In the genomic region with DNA sequence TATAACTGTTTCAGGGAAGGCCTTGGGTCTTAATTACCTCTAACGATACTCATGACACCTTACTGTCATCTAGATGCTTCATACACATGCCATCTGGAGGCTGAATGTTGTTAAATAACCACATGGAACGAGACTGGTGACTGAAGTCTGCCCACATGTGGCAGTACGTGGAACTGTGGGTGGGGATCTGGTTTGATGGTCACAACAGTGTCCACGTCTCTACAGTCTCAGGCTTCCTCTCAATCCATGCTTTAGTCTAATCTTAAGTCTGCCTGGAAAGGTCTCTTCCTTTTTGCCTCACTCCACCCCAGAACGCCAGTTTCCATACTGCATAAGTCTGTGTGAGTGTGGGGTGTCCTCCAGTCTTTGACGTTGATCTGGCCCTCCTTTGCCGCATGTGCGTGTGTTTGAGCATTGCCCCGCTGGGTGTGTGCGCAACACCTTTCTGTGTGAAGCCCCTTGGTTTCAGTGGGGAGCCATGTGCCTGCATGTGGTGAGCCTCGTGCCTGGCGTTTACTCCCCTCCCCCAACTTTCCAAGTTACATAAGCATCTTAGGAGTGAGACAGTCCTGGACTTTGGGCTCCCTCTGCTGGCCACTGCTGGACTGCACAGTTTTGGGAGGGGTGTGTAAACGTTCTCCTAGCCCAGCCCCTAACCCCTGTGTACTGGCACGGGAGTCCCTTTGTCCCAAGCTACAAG, we compare ENCODE assay signal across 8 mouse cellular contexts. TPM values are rescaled to one million over a fixed set of nuclear protein-coding genes. Genes with fewer than 3 reads are reported as not detected.
DNase-seq lines count a peak whose midpoint lies in the region; ATAC-seq and TF ChIP-seq lines count a peak whose summit lies in the region.

No protein-coding gene starts in this region.

- TF ChIP-seq CTCF in bone marrow, adult 2 months (IDR thresholded peaks at IDR 0.05; ENCODE audit: control insufficient read depth, insufficient read depth, low read length) = peak; percentile 90

- peak overlapping the region; percentile 64 for H3K4me2 ChIP-seq in embryonic facial prominence, embryonic 14.5 days (ENCODE audit: low read depth, low read length)
- peak overlapping the region; percentile 59 for H3K4me2 ChIP-seq in limb, embryonic 12.5 days
- H3K4me2 ChIP-seq in midbrain, embryonic 14.5 days (ENCODE audit: low read length) = peak overlapping the region; percentile 63

- no peaks in the 10 kb centered on the region for H3K9me3 ChIP-seq in embryonic facial prominence, embryonic 14.5 days (ENCODE audit: control insufficient read depth, low read length)
- H3K9me3 ChIP-seq in limb, embryonic 12.5 days = no peaks in the 10 kb centered on the region
- H3K9me3 ChIP-seq in midbrain, embryonic 14.5 days (ENCODE audit: control insufficient read depth, low read length) = no peaks in the 10 kb centered on the region

- peak overlapping the region; percentile 35 for H3K27ac ChIP-seq in bone marrow, adult 2 months (ENCODE audit: control insufficient read depth, insufficient read depth, low read depth, low read length, poor library complexity)
- H3K27ac ChIP-seq in embryonic facial prominence, embryonic 14.5 days (replicated peaks; ENCODE audit: low read depth, low read length) = peak overlapping the region; percentile 86
- H3K27ac ChIP-seq in limb, embryonic 12.5 days = peak overlapping the region; percentile 90
- peak overlapping the region; percentile 70 for H3K27ac ChIP-seq in midbrain, embryonic 14.5 days (replicated peaks; ENCODE audit: low read depth, low read length)

- peak; percentile 93 for DNase-seq in A20 (ENCODE audit: low read depth, low spot score)
- DNase-seq in embryonic facial prominence, embryonic 14.5 days (ENCODE audit: low spot score) = peak; percentile 97
- peak; percentile 94 for DNase-seq in heart, adult 8-10 months (ENCODE audit: low spot score)
- DNase-seq in kidney, adult 8-10 months = peak; percentile 92 to 94
- peak; percentile 97 for DNase-seq in midbrain, embryonic 14.5 days
- DNase-seq in spleen, adult 18-20 months = peak; percentile 72 to 87

- WGBS in bone marrow, adult 2 months = under 1% methylated on average over 14 of the region's 14 CpGs
- under 1% methylated on average over 14 of the region's 14 CpGs for WGBS in embryonic facial prominence, embryonic 14.5 days
- WGBS in limb, embryonic 12.5 days = 3% methylated on average over 14 of the region's 14 CpGs
- 2% methylated on average over 14 of the region's 14 CpGs for WGBS in midbrain, embryonic 14.5 days

- peak overlapping the region; percentile 67 for H3K9ac ChIP-seq in embryonic facial prominence, embryonic 14.5 days (ENCODE audit: low read depth, low read length)
- 0 out of 2 replicates have a peak overlapping the region, but pooled peaks have one; percentile 34 for H3K9ac ChIP-seq in limb, embryonic 12.5 days (replicated peaks)
- no peak overlapping the region; the same call in 1 of the 2 replicates for H3K9ac ChIP-seq in midbrain, embryonic 14.5 days (replicated peaks; ENCODE audit: low read length)

- H3K4me3 ChIP-seq in bone marrow, adult 2 months (replicated peaks; ENCODE audit: control insufficient read depth, low read depth, low read length) = peak overlapping the region; percentile 51
- peak overlapping the region; percentile 22 for H3K4me3 ChIP-seq in embryonic facial prominence, embryonic 14.5 days (ENCODE audit: low read depth, low read length)
- H3K4me3 ChIP-seq in limb, embryonic 12.5 days (replicated peaks) = peak overlapping the region; percentile 27
- peak overlapping the region; percentile 27 for H3K4me3 ChIP-seq in midbrain, embryonic 14.5 days (replicated peaks; ENCODE audit: low read depth, low read length)

- ATAC-seq in embryonic facial prominence, embryonic 14.5 days (ENCODE audit: low read depth) = peak; percentile 75
- ATAC-seq in limb, embryonic 12.5 days (ENCODE audit: insufficient number of reproducible peaks, insufficient read depth, low FRiP score, low TSS enrichment, low read depth) = peak; percentile 73
- peak; percentile 77 for ATAC-seq in midbrain, embryonic 14.5 days (ENCODE audit: low FRiP score, low TSS enrichment)

- no peaks in the 10 kb centered on the region for H3K36me3 ChIP-seq in embryonic facial prominence, embryonic 14.5 days (ENCODE audit: control insufficient read depth, insufficient read depth, low read length)
- H3K36me3 ChIP-seq in limb, embryonic 12.5 days = no peaks in the 10 kb centered on the region
- no peaks in the 10 kb centered on the region for H3K36me3 ChIP-seq in midbrain, embryonic 14.5 days (ENCODE audit: control insufficient read depth, insufficient read depth, low read length)

- H3K27me3 ChIP-seq in embryonic facial prominence, embryonic 14.5 days (replicated peaks; ENCODE audit: control insufficient read depth, insufficient read depth, low read length) = no peaks in the 10 kb centered on the region
- no peaks in the 10 kb centered on the region for H3K27me3 ChIP-seq in limb, embryonic 12.5 days
- no peaks in the 10 kb centered on the region for H3K27me3 ChIP-seq in midbrain, embryonic 14.5 days (ENCODE audit: control insufficient read depth, insufficient read depth, low read length)

- peaks cover 12% of the 10 kb centered on the region for H3K4me1 ChIP-seq in bone marrow, adult 2 months (ENCODE audit: control insufficient read depth, insufficient read depth, low read length)
- H3K4me1 ChIP-seq in embryonic facial prominence, embryonic 14.5 days (ENCODE audit: control insufficient read depth, insufficient read depth, low read length) = peaks cover 12% of the 10 kb centered on the region; the same call in 1 of the 2 replicates
- peaks cover 48% of the 10 kb centered on the region for H3K4me1 ChIP-seq in limb, embryonic 12.5 days (replicated peaks)
- peaks cover 32% of the 10 kb centered on the region for H3K4me1 ChIP-seq in midbrain, embryonic 14.5 days (ENCODE audit: control insufficient read depth, insufficient read depth, low read length)

- no peak for TF ChIP-seq POLR2A in bone marrow, adult 2 months (IDR thresholded peaks at IDR 0.05; ENCODE audit: borderline replicate concordance, control insufficient read depth, low read depth, low read length)

RNA-seq across cellular contexts. Expression of a gene that starts 12.0 kb away (rescaled TPM):
- polyA plus RNA-seq in bone marrow, adult 2 months (2011; ENCODE audit: insufficient read depth, insufficient read length, low replicate concordance, missing spikeins) = 2.9 and 5.7 TPM in 2 replicates
- 5.6 and 6.2 TPM in 2 replicates for polyA plus RNA-seq in embryonic facial prominence, embryonic 14.5 days (2014; fragmentation: Nextera tagmentation; extraction: Ambion mirVana)
- total RNA-seq in heart, adult 8-10 months (2022) = 100 to 1,000 TPM; 457 to 541 (median 497) TPM
- 5.1 and 5.4 TPM in 2 replicates for polyA plus RNA-seq in limb, embryonic 12.5 days (2016; fragmentation: Nextera tagmentation; extraction: Ambion mirVana)
- polyA plus RNA-seq in midbrain, embryonic 14.5 days (2014; fragmentation: Nextera tagmentation; extraction: Ambion mirVana) = 18.2 and 19.4 TPM in 2 replicates

RNA-seq across cellular contexts. Expression of a gene that starts 19.3 kb away (rescaled TPM):
- 1.2 TPM in 1 of 2 replicates, not detected in the other for polyA plus RNA-seq in bone marrow, adult 2 months (2011; ENCODE audit: insufficient read depth, insufficient read length, low replicate concordance, missing spikeins)
- polyA plus RNA-seq in embryonic facial prominence, embryonic 14.5 days (2014; fragmentation: Nextera tagmentation; extraction: Ambion mirVana) = 0.06 TPM in 1 of 2 replicates, not detected in the other
- not detected for total RNA-seq in heart, adult 8-10 months (2022)
- polyA plus RNA-seq in limb, embryonic 12.5 days (2016; fragmentation: Nextera tagmentation; extraction: Ambion mirVana) = not detected in 2 replicates
- polyA plus RNA-seq in midbrain, embryonic 14.5 days (2014; fragmentation: Nextera tagmentation; extraction: Ambion mirVana) = 3.0 and 3.9 TPM in 2 replicates

RNA-seq across cellular contexts. Expression of a gene that starts 31.2 kb away (rescaled TPM):
- 1.0 and 2.3 TPM in 2 replicates for polyA plus RNA-seq in bone marrow, adult 2 months (2011; ENCODE audit: insufficient read depth, insufficient read length, low replicate concordance, missing spikeins)
- 0.18 and 0.28 TPM in 2 replicates for polyA plus RNA-seq in embryonic facial prominence, embryonic 14.5 days (2014; fragmentation: Nextera tagmentation; extraction: Ambion mirVana)
- total RNA-seq in heart, adult 8-10 months (2022) = under 1 TPM; 0.11 to 0.23 (median 0.16) TPM
- polyA plus RNA-seq in limb, embryonic 12.5 days (2016; fragmentation: Nextera tagmentation; extraction: Ambion mirVana) = 0.04 and 0.05 TPM in 2 replicates
- 1.5 TPM in 2 replicates for polyA plus RNA-seq in midbrain, embryonic 14.5 days (2014; fragmentation: Nextera tagmentation; extraction: Ambion mirVana)

RNA-seq across cellular contexts. Expression of a gene that starts 48.4 kb away (rescaled TPM):
- polyA plus RNA-seq in bone marrow, adult 2 months (2011; ENCODE audit: insufficient read depth, insufficient read length, low replicate concordance, missing spikeins) = 16.4 and 25.4 TPM in 2 replicates
- polyA plus RNA-seq in embryonic facial prominence, embryonic 14.5 days (2014; fragmentation: Nextera tagmentation; extraction: Ambion mirVana) = 57.2 and 60.4 TPM in 2 replicates
- 10 to 100 TPM in 3 of 4 experiments, 1 to 10 TPM in 1; 9.8 to 12.2 (median 11.5) TPM for total RNA-seq in heart, adult 8-10 months (2022)
- polyA plus RNA-seq in limb, embryonic 12.5 days (2016; fragmentation: Nextera tagmentation; extraction: Ambion mirVana) = 44.1 and 45.9 TPM in 2 replicates
- polyA plus RNA-seq in midbrain, embryonic 14.5 days (2014; fragmentation: Nextera tagmentation; extraction: Ambion mirVana) = 55.6 and 61.0 TPM in 2 replicates

RNA-seq across cellular contexts. Expression of a gene that starts 51.6 kb away (rescaled TPM):
- not detected in 2 replicates for polyA plus RNA-seq in bone marrow, adult 2 months (2011; ENCODE audit: insufficient read depth, insufficient read length, low replicate concordance, missing spikeins)
- polyA plus RNA-seq in embryonic facial prominence, embryonic 14.5 days (2014; fragmentation: Nextera tagmentation; extraction: Ambion mirVana) = 0.05 TPM in 1 of 2 replicates, not detected in the other
- total RNA-seq in heart, adult 8-10 months (2022) = not detected
- polyA plus RNA-seq in limb, embryonic 12.5 days (2016; fragmentation: Nextera tagmentation; extraction: Ambion mirVana) = not detected in 2 replicates
- not detected in 2 replicates for polyA plus RNA-seq in midbrain, embryonic 14.5 days (2014; fragmentation: Nextera tagmentation; extraction: Ambion mirVana)

Comparison
In these comparisons a context has a peak if more than half of its experiments do, and no peak if none do; other contexts are left out.
1. Peak in every context shown above with its lines: DNase-seq, ATAC-seq, H3K4me3 ChIP-seq and H3K27ac ChIP-seq.
2. H3K27ac ChIP-seq: peak in every context shown above with its lines; median percentile 90 in limb, embryonic 12.5 days; 86 in embryonic facial prominence, embryonic 14.5 days; 70 in midbrain, embryonic 14.5 days; 35 in bone marrow, adult 2 months.